Mouse (Mus musculus): ENCODE results near the gene Phldb2.

Phldb2 gene

DNA sequence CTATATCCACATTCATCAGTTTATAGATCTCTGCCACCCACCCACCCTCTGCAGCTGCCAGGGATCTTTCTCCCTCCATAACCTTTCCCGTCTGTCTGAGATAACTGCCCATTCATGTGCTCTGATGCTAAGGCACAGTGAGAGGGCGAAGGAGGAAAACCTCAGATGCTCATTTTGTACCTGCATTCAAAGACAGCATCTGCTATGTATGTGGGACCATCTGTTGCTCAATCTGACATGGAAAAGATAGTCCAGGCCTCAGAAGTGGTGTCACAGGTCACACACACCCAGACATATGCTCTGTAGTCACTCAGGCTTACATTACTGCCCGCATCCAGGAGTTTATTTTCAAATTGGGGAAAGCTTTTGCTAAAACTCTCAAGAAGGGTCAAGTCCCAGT, 112.4 kb downstream of the Phldb2 start:
- no peak for DNase-seq (ENCODE audit: low spot score in 2 of 2)

DNA sequence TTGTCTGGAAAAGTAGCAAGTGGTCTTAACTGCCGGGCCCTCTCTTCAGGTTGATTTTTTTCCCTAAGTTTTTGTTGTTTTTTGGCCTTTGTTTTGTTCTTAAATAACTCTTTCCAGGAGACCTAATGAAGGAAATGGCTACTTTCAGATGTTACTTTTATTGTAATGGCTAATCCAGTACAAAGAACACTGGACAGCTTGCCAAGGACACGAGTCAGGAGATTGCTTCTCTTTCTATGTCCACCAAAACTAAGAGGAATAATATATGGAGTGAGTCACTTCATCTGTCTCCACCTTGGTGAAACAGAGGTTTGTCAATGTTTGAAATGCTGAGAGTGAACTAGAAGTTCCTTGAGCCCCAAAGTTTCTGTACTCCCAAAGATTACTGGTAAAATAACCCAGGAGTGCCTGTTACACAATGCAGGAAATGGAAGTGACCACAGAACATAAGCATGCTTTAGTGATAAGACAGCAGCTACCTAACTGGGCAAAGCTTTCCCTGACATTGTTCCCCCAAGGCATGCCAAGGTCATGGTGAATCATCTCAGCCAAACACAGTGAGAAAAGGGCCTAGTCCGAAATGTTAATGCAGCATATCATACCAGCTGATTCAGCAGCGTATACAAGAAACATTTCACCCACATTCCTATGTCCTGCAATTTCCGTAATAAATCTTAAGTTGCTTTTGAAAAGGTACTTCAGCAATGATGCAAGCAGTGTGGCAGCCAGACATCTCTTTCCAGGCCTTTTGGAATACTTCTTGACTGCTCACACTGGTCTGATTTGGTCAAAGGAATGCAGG, 115.7 kb downstream of the Phldb2 start:
- DNase-seq (ENCODE audit: low spot score in 2 of 2) = no peak

DNA sequence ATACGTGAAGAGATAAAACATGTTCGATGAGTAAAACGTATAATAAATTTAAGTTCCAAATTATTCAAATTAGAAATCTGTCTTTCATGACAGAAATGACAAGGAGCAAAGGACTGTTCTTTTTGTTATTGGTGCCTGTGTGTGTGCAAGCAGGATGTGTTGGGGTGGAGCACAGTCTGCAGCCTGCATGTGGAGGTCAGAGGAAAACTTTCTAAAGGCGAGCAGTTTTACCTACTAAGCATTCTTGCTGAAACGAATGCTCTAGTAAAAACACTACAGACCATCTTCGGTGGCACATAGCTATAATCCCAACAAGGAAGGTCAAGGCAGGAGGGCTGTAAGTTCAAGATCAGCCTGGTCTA, 120.7 kb downstream of the Phldb2 start:
- DNase-seq (ENCODE audit: low spot score in 2 of 2) = no peak

DNA sequence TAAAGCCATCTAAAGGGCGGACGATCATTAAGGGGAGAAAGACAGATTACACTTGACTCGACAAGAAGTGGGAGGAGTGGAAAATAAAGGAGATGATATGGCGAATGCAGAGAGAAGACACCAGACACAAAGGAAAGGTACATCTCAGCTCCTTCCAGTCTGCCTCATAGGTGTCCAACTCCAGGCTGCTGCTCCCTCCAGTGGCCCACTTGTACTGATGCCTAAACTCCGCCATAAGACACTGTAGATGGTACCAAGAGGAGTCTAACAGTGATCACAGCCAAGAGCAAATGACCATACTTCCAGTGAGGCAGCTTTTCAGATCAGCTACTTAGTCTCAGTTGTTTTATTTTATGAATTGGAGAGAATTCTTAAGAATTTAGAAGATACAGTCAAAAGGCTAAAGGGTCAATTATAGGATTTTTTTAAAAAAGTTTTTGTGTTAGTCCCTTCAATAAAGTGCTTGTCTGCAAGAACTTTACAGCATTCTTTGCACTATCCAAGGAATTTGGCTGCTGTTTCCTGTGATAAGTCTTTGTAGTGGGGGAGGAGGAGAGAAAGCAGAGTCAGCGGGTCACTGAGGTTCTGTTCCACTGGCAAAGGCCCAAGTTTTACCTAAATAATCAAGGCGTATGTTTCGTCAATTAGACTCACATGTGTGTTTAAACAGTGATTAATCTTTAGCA, 121.2 kb downstream of the Phldb2 start:
- DNase-seq (ENCODE audit: low spot score in 2 of 2) = no peak

DNA sequence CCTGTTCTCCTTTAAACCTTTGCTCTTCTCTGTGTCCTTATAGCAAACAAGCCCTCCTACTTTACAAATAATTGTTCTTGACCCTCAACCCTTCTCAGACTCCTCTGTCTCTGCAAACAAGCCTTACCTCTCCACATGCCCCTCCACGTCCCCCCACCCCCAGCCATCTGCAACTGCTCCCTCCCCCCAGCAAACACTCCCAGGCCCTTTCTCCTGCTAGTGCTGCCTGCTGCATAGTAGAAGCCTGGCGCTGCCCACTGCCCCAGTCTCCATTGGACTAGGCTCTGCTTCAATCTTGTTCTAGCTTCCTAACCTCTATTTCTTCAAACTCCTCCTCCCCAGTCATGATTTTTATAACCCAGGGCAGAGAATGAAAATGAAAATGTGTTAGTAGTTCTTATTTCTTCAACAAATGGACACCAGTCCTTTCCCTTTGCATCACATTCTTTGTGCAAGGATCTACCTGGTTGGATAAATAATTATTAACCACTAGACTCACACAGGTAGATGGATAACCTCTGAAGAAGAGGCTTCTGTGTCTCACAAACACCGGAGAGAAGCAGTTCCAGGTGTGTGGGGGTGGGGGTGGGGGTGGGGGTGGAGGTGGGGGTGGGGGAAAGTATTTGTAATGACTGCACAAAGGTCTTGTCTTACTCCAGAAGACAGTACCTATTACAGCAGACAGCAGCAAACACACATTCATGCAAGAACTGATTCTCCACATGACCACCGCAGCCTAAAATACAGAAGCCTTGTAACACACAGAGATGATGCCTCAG, 122.1 kb downstream of the Phldb2 start:
- no peak for DNase-seq (ENCODE audit: low spot score in 2 of 2)

DNA sequence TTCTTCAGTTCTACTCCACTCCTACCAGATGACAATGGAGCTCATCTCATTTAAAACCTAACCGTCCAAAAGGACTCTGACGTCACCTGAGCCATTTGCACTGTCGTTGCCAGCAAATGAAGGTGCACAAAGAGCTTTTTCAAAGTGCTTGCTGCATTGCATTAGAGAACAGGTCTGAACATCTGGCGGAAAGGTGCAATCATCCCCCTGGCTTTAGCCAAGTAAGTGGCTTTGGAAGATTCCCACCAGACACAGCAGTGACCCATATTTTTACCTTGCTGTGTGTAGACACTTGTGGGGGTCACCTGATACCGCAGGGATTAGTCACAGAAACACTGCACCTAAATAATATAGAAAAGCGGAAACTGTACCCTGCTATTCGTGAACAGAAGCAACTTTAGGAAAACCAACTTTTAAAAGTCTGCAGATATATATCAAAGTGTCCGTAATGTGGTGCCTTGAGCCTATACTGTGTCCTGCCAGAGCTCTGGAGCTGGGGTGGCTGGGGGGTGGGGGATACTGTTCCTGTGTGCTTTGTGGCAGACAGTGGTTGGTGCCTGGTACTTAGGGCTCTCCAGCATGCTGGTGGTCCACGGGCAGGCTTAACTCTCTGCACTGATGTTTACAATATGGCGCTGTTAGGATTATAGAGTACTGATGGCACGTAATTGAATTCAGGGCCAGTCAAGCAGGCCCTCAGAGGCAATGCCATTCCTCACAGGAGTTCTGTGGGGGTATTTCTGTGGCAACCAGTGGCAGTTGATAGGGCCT, 123.1 kb downstream of the Phldb2 start:
- DNase-seq (ENCODE audit: low spot score in 2 of 2) = no peak

DNA sequence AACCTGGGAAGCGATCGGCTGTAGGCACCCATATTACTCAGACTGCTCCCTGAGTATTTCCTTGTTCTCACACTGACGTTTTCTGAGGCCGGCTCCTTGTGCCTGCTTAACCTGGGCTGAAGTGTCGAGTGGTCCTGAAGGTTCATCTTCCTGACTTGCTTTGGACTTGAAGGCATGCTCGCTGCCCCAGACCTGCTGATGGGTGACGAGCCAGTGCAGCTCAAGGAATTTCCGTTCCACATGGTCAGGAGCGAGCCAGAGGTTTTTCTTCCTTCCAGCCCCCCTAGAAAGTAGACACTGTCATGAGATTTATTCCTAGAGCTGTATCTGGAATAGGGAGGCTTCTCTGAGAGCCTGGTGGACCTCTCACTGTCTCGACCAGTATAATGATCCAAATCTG, 128.1 kb downstream of the Phldb2 start:
- DNase-seq (ENCODE audit: low spot score in 2 of 2) = no peak

DNA sequence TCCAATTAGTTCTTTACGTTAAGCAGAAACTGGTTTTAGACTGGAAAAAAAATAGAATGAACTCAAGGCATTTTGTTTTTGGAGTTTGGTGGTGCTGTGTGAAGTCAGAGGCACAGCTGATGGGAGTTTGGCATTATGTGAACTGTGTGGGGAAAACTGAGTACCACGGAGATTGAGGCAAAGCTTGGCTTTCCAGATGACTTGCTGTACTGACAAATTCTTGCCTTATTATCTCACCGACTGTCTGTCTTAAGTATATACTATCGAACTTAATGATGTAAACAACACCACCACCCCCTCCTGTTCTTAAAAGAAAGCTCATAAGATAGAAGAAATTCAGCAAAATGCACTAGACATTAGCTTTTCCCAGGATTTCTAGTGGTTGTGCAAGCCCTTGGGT, 129.4 kb downstream of the Phldb2 start:
- DNase-seq (ENCODE audit: low spot score in 2 of 2) = no peak

DNA sequence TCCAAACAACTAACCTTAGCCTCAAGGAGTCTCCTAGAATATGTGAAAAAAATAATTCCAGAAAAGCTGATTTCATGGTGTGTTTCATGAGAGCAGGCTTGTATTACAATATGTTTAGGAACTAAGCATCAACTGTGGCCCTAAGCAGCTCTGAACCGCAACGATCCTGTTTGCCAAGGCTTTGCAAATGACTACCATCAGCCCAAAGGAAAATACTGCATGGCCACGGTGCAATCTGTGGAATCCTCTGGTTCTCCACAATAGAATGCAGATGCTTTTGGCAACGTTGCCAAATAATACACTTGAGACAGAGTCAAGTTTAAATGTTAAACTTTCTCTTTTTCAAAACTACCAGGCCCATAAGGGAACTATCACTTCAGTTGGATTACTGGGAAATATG, 133.5 kb downstream of the Phldb2 start:
- no peak for DNase-seq (ENCODE audit: low spot score in 2 of 2)

DNA sequence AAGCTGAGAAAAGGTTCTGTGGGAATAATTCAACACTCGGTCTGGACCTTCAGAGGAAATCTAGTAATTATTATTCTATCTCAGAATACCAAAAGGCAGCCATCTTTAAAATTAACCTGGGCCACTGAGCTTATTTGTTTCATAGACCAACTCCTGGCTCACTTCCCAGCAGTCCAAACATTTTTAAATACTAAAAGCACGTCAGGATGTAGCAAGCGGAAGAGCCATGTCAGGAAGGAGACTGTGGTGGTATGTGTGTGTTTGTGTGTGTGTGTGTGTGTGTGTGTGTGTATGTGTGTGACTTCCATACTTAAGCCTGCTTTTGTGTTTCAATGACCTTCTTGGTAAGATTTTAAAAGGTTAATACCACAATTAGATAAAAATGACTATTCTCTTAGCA, 135.6 kb downstream of the Phldb2 start:
- no peak for DNase-seq (ENCODE audit: low spot score in 2 of 2)

DNA sequence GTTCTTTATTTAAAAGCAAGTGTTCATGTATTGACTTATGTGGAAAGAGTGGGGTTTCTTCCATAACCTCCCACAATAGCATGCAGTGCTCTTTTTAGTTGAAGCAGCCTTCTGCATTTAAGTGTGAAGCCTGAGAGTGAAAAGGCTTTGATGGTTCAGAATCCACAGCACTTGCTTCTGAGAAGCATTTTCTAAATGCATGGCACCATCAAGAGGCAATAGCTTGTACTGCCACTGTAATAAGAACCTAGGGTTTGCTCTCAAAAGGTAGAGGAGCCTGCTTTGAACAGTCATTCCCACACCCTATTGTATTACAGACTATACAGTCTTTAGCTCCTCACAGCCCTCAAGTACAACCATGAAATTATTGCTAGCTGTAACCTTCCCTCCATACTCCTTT, 136.7 kb downstream of the Phldb2 start:
- no peak for DNase-seq (ENCODE audit: low spot score in 2 of 2)

DNA sequence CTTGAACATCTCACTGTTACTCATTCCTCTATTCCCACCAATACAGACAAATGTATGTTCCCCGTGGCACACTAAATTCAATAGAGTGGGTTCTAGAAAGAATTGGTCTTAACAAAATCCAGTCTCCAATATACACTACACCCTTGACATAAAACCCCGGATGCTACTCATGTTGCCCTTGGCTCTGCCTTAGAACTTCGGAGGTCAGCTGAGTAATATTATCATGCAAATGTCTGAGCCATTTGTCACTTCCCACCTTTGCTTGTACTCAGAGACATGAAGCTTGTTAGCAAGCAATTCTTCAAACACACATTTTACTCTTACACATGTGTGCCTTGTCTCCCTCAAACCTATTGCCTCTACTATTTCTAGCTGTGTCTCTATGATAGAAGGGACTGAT, 138.8 kb downstream of the Phldb2 start:
- DNase-seq (ENCODE audit: low spot score in 2 of 2) = no peak

DNA sequence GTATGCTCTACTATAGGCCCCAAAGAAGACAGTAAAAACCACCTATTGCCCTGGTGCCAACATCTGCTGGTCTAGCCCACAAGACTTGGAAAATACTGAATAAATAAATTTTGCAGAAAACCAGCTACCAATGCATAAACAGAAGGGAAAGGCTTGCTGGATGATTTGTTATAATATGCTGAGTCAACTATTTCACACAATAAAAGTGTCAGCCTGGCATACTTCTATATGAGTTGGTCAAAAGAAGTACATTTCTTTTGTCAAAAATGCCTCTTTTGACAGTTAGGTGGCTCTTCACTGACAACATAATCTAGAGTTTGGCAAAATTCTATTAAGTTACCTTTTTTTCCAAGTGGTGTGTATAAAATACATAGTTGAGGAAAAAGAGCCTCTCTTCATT, 141.6 kb downstream of the Phldb2 start:
- no peak for DNase-seq (ENCODE audit: low spot score in 2 of 2)

DNA sequence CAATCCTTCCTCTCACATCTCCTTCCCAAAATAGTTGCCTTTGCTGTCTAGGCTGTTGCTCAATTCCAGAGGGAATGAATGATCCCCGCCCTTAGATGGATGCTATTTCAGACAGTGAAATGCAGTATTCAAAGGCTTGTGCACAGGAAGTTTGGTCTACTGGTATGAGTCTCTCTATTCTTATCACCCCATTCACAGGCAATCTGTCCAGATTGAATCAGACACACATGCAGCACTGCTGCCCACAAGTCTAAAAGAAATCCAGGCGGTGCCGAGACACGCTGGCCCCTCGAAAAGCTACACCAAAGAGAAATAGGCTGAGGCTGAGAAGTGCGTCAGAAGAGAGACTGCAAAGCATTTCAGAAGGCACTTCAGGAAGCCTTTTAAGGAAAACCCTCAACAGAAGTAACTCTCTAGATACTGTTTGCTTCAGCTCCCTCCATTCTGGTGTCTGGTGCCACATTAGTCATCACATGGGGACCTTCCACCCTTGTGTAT, 142.5 kb downstream of the Phldb2 start:
- no peak for DNase-seq (ENCODE audit: low spot score in 2 of 2)

DNA sequence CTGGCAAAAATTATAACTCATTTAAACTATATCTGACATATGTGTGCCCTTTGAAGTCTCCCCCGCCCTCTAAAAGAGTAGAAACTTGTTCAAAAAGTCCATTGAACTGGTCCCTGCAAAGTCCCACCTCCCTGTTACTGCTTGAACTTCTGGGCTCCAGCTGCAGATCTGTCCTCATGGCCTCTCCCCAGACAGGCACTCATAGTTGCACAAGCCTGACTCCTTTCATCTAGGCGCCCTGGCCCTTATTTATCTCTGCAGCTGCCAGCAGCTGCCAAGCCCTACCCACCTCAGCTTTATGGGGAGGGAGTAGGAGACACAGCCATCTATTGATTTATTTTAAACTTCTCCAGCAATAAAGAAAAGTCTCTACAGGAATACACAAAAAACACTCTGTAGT, 143.2 kb downstream of the Phldb2 start:
- no peak for DNase-seq (ENCODE audit: low spot score in 2 of 2)

DNA sequence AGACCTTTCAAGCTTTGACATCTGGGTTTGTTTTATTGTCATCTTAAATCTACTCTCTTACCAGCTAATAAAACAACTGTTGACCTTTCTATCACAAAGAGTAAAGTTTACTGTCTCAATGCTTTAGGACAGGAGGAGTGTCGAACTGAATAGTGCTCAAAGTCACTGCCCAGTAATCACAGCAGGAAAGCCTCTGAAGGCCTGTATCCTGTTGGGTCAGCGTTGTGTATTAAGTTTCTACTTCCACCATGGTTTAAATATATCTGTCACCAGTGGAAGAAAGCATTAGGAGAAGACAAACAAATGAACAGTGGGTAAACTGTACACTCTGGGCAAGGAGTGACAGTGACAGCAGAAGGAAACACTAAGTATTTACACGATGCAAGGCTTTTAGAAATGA, 148.7 kb downstream of the Phldb2 start:
- DNase-seq (ENCODE audit: low spot score in 2 of 2) = no peak

DNA sequence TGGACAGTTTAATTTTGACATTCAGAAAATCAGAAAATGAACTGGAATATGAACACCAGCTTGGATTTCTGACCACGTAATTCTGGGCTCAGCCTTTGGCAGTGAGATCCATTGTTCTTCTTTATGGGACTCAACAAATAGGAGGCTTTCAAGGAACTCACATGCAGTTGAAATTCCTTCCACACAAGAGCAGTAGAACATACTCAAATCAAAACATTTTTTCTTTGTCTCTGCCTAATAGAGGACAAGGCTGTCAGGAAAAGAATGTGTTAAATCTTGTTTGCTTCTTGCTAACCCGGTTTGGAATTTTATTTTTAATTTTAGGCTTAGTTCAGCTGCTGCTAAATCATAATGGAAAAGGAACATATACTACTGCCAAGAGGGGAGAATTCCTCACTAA, 153.0 kb downstream of the Phldb2 start:
- DNase-seq (ENCODE audit: low spot score in 2 of 2) = no peak

DNA sequence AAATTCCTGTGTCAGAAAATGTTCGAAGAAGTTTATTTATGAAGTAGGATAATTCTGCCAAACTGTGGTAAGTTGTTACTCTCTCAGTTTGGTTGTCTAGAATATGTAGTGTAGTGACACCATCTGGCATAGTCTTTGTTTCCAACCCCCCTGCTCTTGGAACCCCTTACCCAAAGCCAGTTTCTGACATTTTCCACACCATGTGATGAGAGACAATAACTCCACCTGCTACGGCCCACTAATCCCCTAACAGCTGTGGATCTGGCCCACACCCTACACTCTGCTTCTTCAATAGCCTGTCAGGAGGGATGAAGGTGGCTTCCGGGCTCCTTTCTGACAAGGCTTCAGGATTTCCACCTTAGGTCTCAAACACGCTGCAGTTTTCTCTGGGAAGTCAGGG, 154.2 kb downstream of the Phldb2 start:
- DNase-seq (ENCODE audit: low spot score in 2 of 2) = no peak

DNA sequence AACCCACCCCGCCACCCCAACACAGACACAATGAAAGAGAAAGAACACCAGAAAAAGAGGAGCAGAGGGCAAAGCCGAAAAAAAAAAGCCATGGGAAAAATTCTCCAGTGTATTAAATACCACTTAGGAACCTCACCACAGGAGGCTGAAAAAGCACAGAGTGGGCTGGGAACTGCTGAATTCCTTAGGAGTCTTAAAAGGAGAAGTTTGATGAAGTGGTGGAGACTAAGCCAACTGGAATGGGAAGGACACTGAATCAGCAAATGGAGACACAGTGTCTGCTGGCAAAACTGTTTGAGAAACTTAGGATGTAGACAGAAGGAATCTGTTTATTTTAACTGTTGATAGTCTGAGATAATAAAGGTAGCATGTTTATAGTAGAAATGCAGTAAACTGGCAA, 154.8 kb downstream of the Phldb2 start:
- DNase-seq (ENCODE audit: low spot score in 2 of 2) = no peak

DNA sequence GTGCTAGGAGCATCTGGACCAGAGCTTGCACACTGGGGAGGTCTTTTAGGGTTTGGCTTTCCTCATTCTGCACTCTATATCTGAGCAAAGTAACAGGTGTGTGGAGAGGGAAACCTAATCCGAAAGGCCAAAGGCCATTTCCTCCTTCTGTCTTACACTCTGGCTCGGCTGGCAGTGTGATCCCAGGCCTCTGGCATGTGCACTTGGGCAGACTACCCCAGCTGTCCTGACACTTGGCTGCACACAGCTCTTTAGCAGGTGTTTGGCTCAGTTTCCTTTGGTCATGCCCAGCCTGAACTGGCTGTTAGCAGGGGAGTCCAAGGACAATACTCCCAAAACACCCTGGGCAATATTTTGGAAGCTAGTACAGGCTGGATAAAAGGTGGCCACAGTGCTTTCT, 156.6 kb downstream of the Phldb2 start:
- no peak for DNase-seq (ENCODE audit: low spot score in 2 of 2)

DNA sequence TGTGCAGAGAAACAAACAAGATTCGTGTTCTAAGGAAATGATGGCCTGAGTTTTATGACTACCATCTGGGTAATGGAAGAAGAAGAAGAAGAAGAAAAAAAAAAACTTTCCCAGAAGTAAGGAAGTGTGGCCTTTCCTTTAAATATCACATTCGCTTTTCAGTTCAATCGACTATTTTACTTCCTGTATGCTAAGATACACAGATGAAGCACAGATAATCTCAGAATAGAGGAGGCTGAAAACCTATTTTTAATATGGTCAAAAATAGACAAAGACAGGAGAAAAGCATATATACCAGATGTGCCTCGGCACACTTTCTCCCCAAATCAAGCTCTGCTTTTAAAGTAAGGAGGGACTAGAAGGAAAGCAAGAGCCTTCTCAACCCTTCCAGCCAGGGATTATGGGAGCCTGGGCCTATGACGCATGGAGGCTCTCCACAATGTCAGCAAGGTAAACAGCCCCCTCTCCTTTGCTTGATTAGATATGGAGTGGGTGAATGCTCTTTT, 158.2 kb downstream of the Phldb2 start:
- no peak for DNase-seq (ENCODE audit: low spot score in 2 of 2)

DNA sequence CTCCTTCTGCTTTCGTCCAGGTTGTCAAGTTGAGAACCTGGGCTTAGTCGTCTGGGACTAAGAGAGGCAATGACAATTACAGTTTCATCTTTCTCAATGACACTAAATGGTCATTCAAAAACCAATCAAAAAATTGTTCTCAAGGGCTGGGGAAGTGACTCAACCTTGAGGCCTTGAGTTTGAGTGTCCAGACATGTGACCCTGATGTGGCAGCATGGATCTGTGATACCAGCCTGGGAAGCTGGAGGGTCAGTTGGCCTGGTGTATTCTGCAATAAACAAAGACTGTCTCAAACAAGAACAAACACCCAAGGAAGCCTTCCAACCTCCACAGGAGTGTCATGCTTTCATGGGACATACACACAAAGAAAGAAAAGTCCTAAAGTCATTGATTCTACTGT, 160.6 kb downstream of the Phldb2 start:
- DNase-seq (ENCODE audit: low spot score in 2 of 2) = no peak
